Mouse (Mus musculus) liver, embryonic 11.5 days (tissue): ENCODE data around the gene Tmem184c. TPM values are rescaled to one million over a fixed set of nuclear protein-coding genes. Genes with fewer than 3 reads are reported as not detected.

Source experiments
- ATAC-seq: fragments of 200-750 bp; cut with Nextera tagmentation; replicated peaks from 2 replicates; pipeline ENCODE4 v1.8.0; 2017; ENCODE audit warnings: moderate number of reproducible peaks, mild to moderate bottlenecking, moderate TSS enrichment, moderate library complexity; ENCODE audit not compliant: low FRiP score
- DNase-seq: peaks from one replicate; pipeline ENCODE4 v3.0.0-alpha.2; 2017; ENCODE audit warnings: low spot score
- H3K27ac ChIP-seq: fragments of 300-500 bp; sonication (generic); 2 replicates; pipeline ENCODE4 v1.5.1; 2014; ENCODE audit warnings: mild to moderate bottlenecking, low read depth, low read length, control low read depth
- H3K27me3 ChIP-seq: fragments of 300-500 bp; sonication (generic); replicated peaks from 2 replicates; pipeline ENCODE4 v1.6.1; 2014; ENCODE audit warnings: low read length, mixed read lengths; ENCODE audit not compliant: control insufficient read depth, insufficient read depth
- H3K36me3 ChIP-seq: fragments of 300-500 bp; sonication (generic); 2 replicates; pipeline ENCODE4 v1.6.1; 2014; ENCODE audit warnings: mild to moderate bottlenecking, low read length, moderate library complexity, mixed read lengths; ENCODE audit not compliant: control insufficient read depth, insufficient read depth
- H3K4me1 ChIP-seq: fragments of 300-500 bp; sonication (generic); replicated peaks from 2 replicates; pipeline ENCODE4 v1.6.1; 2014; ENCODE audit warnings: low read length, mixed read lengths; ENCODE audit not compliant: control insufficient read depth, insufficient read depth
- H3K4me2 ChIP-seq: fragments of 300-500 bp; sonication (generic); 2 replicates; pipeline ENCODE4 v1.6.1; 2014; ENCODE audit warnings: mild to moderate bottlenecking, control low read depth, moderate library complexity
- H3K4me3 ChIP-seq: fragments of 300-500 bp; sonication (generic); 2 replicates; pipeline ENCODE4 v1.5.1; 2014; ENCODE audit warnings: low read depth, low read length, control low read depth
- H3K9ac ChIP-seq: fragments of 300-500 bp; sonication (generic); 2 replicates; pipeline ENCODE4 v1.6.1; 2014; ENCODE audit warnings: low read depth, low read length, control low read depth
- H3K9me3 ChIP-seq: fragments of 300-500 bp; sonication (generic); 2 replicates; pipeline ENCODE4 v1.6.1; 2016; ENCODE audit warnings: low read length, inconsistent platforms, mixed read lengths; ENCODE audit not compliant: control insufficient read depth
- WGBS: fragments of 180-500 bp; shearing (Covaris S2); extraction: QIAGEN DNeasy Blood & Tissue Kit; methylation state at CpG from one replicate; pipeline ENCODE4 v1.1.7; 2014; 5-methylcytosine and 5-hydroxymethylcytosine counted together
- polyA plus RNA-seq: library from polyadenylated mRNA; unstranded; fragments of >200 nt; fragmentation: Nextera tagmentation; extraction: Ambion mirVana; gene quantifications from 2 replicates; pipeline ENCODE4 v1.2.1, GENCODE M21; 2014

The Tmem184c gene
- 15.6 and 18.3 TPM in 2 replicates for polyA plus RNA-seq

GRCm38 (mm10) chr8:77610374-77610969 is at the start of gene Tmem184c:
TSS of gene Tmem184c (minus strand) at chr8:77610698.
- Histone ChIP-seq H3K27me3 (no peaks in the 10 kb centered on the region), H3K4me3 (peak within 1 kb of the TSS; percentile 76), H3K4me1 (peaks cover 4% of the 10 kb centered on the region), H3K4me2 (peak within 1 kb of the TSS; percentile 89), H3K36me3 (no peaks in the 10 kb centered on the region), H3K9me3 (no peaks in the 10 kb centered on the region), H3K27ac (no peak within 1 kb of the TSS), H3K9ac (peak within 1 kb of the TSS; percentile 53)
- WGBS = under 1% methylated on average over 36 of the region's 36 CpGs
- ATAC-seq = peak; percentile 93
- DNase-seq = peak; percentile 90

- DNase-seq (no peak), ATAC-seq (no peak)
- Histone ChIP-seq H3K27ac (no peak overlapping the region), H3K9ac (no peak overlapping the region), H3K9me3 (no peaks in the 10 kb centered on the region), H3K4me1 (no peaks in the 10 kb centered on the region), H3K36me3 (no peaks in the 10 kb centered on the region), H3K4me3 (no peak overlapping the region), H3K4me2 (no peak overlapping the region), H3K27me3 (no peaks in the 10 kb centered on the region)
- WGBS = 81% methylated on average over 4 of the region's 4 CpGs
These were observed 49.1 kb upstream of the Tmem184c start for GRCm38 (mm10) chr8:77659534-77660080.

- Histone ChIP-seq H3K9me3 (no peaks in the 10 kb centered on the region), H3K4me1 (no peaks in the 10 kb centered on the region), H3K4me3 (no peak overlapping the region), H3K4me2 (no peak overlapping the region), H3K9ac (no peak overlapping the region), H3K27ac (no peak overlapping the region), H3K36me3 (no peaks in the 10 kb centered on the region), H3K27me3 (no peaks in the 10 kb centered on the region)
- ATAC-seq = no peak
- DNase-seq = no peak
- 50% methylated on average over 3 of the region's 3 CpGs for WGBS
These were observed 47.9 kb upstream of the Tmem184c start for GRCm38 (mm10) chr8:77658356-77658755.

DNA sequence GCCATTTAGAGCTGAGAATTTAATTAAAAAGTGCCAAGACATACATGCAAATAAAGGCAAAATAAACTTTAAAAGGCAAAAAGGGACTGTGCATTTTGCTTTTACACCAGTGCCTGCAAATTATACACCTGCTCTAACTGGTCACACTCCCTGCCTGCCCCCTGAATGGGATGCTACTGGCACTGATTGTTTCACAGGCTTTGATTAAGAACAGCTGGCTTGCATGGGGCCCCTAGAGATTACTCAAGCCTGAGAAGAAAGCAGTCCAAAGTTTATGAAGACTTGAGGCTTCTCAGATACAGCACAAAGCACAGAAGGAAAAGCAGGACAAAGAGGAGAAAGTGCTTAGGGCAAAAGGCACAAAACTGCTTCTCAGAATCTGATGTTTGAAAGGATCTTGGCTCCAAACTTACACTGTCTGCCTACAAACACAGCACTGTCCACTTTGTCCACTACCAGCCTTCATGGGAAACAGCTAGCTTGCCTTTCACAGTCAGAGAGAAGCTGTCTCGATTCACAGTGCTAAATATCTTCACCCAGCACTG is 40.2 kb upstream of the Tmem184c start:
- 58% methylated on average over 1 of the region's 1 CpGs for WGBS
- Histone ChIP-seq H3K27me3 (no peaks in the 10 kb centered on the region), H3K9me3 (no peaks in the 10 kb centered on the region), H3K9ac (no peak overlapping the region), H3K27ac (no peak overlapping the region), H3K4me2 (no peak overlapping the region), H3K4me1 (no peaks in the 10 kb centered on the region; the same call in 1 of the 2 replicates), H3K4me3 (no peak overlapping the region), H3K36me3 (no peaks in the 10 kb centered on the region)
- no peak for DNase-seq
- no peak for ATAC-seq

DNA sequence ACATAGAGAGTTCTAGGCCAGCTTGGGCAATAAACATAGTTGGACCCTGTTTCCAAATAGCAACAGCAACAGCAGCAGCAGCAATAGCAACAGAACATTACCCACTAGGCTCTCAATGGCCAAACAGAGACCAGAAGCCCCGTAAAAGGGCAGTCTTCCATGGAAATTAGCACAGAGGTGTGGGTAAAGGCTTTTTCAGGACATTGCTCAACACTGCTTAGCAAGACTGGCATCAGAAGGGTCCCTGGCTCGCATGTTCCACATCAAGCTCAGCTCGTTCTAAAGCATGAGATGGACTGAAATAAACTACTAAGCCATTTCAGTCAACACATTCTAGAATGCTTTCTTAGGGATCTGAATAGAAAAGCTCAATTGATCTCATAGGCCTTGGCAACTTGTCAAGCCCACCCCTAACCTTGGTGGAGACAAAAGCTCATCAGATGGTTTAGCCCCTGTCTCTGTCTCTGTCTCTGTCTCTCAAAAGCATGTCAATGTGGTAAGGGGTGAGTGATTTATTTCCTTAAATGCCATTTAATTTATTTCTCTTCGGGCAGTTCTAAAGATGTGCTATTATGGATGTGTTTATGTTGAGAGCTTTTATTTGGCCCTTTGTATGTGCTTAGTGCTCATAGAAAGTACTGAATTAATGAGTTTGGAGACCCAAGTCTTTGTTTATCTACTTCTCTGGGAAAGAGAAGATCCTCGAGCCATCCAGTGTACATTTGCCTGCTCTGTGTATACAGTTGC is 29.8 kb upstream of the Tmem184c start:
- Histone ChIP-seq H3K4me2 (no peak overlapping the region), H3K9ac (no peak overlapping the region), H3K4me1 (no peaks in the 10 kb centered on the region), H3K9me3 (no peaks in the 10 kb centered on the region), H3K4me3 (no peak overlapping the region), H3K36me3 (no peaks in the 10 kb centered on the region), H3K27me3 (no peaks in the 10 kb centered on the region), H3K27ac (no peak overlapping the region)
- no peak for ATAC-seq
- 63% methylated on average over 5 of the region's 5 CpGs for WGBS
- no peak for DNase-seq

DNA sequence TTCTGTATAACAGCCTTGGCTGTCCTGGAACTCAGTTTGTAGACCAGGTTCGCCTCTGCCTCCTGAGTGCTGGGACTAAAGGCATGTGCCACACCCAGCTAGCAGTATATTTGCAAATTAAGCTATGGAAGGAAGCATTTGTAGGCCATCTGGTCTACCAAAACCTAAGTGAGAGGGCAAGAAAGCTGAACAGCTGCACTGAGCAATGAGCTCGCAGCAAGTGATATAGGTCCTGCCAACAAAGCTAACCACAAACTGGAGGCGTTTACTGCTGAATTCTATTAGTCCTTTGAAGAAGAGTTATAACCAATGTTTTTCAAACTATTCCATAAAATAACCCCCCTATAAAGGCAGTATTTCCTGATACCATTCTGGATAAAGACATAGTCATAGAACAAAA is 27.1 kb upstream of the Tmem184c start:
- Histone ChIP-seq H3K4me2 (no peak overlapping the region), H3K36me3 (no peaks in the 10 kb centered on the region), H3K4me3 (no peak overlapping the region), H3K9me3 (no peaks in the 10 kb centered on the region), H3K27me3 (no peaks in the 10 kb centered on the region), H3K27ac (no peak overlapping the region), H3K4me1 (no peaks in the 10 kb centered on the region), H3K9ac (no peak overlapping the region)
- ATAC-seq (no peak), DNase-seq (no peak)
- WGBS = 78% methylated on average over 3 of the region's 3 CpGs

GRCm38 (mm10) chr8:77634035-77634434 is 23.5 kb upstream of the Tmem184c start:
- ATAC-seq (no peak), DNase-seq (no peak)
- no peaks in the 10 kb centered on the region for H3K4me1 ChIP-seq
- no peaks in the 10 kb centered on the region for H3K36me3 ChIP-seq
- no peak overlapping the region for H3K4me2 ChIP-seq
- no peaks in the 10 kb centered on the region for H3K27me3 ChIP-seq
- no peak overlapping the region for H3K27ac ChIP-seq
- WGBS = 66% methylated on average over 5 of the region's 5 CpGs
- no peaks in the 10 kb centered on the region for H3K9me3 ChIP-seq
- H3K9ac ChIP-seq = no peak overlapping the region
- no peak overlapping the region for H3K4me3 ChIP-seq

DNA sequence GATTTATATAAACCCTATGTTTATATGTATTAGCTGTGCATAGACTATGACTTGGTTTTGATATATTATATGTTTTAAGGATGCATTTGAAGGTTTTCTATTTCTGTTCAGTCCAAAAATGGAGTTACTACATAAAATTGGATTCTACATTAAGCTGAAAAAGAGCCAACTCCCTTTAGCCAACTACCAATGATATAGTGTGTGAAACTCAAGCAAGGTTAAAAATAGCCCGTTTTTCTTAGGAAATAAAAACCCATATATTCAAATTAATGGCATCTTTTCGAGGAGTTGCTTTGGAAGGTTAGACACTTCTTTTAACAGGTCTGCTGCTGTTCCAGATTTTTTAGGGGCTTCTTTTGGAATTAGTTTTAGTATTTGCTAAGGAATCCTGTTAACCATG is 22.7 kb upstream of the Tmem184c start:
- ATAC-seq (no peak), DNase-seq (no peak)

More for the DNA sequence above, 22.7 kb upstream of the Tmem184c start:
- H3K36me3 ChIP-seq = no peaks in the 10 kb centered on the region
- 69% methylated on average over 2 of the region's 2 CpGs for WGBS
- H3K9ac ChIP-seq = no peak overlapping the region
- H3K27ac ChIP-seq = no peak overlapping the region
- no peak overlapping the region for H3K4me3 ChIP-seq
- H3K4me1 ChIP-seq = no peaks in the 10 kb centered on the region
- no peak overlapping the region for H3K4me2 ChIP-seq
- H3K9me3 ChIP-seq = no peaks in the 10 kb centered on the region
- H3K27me3 ChIP-seq = no peaks in the 10 kb centered on the region
